Mouse (Mus musculus): ENCODE measurements around the gene Pef1. TPM values are rescaled to one million over a fixed set of nuclear protein-coding genes. Genes with fewer than 3 reads are reported as not detected.
A peak's percentile ranks its signal among the peaks of the same experiment; 100 is the strongest.

Gene Pef1
- total RNA-seq (2022) = 10 to 100 TPM; 60.4 to 74.7 (median 68.3) TPM

GRCm38 (mm10) chr4:130102111-130102651, at the start of gene Pef1:
TSS of gene Pef1 (plus strand) at chr4:130102558.
- no peak for DNase-seq (ENCODE audit: low spot score in 2 of 2)

GRCm38 (mm10) chr4:130053111-130053510, 49.2 kb upstream of the Pef1 start:
- no peak for DNase-seq (ENCODE audit: low spot score in 2 of 2)

GRCm38 (mm10) chr4:130054727-130055126, 47.6 kb upstream of the Pef1 start:
- no peak for DNase-seq (ENCODE audit: low spot score in 2 of 2)

- no peak for DNase-seq (ENCODE audit: low spot score in 2 of 2)
Observed at GRCm38 (mm10) chr4:130055160-130056010, 47.0 kb upstream of the Pef1 start.

- DNase-seq (ENCODE audit: low spot score in 2 of 2) = no peak
Observed at GRCm38 (mm10) chr4:130056011-130056322, 46.4 kb upstream of the Pef1 start.

- DNase-seq (ENCODE audit: low spot score in 2 of 2) = no peak
Observed at GRCm38 (mm10) chr4:130056471-130056870, 45.9 kb upstream of the Pef1 start.

GRCm38 (mm10) chr4:130060937-130061336, 41.4 kb upstream of the Pef1 start:
- DNase-seq (ENCODE audit: low spot score in 2 of 2) = no peak

- DNase-seq (ENCODE audit: low spot score in 2 of 2) = no peak
Observed at GRCm38 (mm10) chr4:130063191-130063590, 39.2 kb upstream of the Pef1 start.

- no peak for DNase-seq (ENCODE audit: low spot score in 2 of 2)
Observed at GRCm38 (mm10) chr4:130066816-130067215, 35.5 kb upstream of the Pef1 start.

- DNase-seq (ENCODE audit: low spot score in 2 of 2) = no peak
Observed at GRCm38 (mm10) chr4:130070523-130070922, 31.8 kb upstream of the Pef1 start.

- no peak for DNase-seq (ENCODE audit: low spot score in 2 of 2)
Observed at GRCm38 (mm10) chr4:130071758-130072157, 30.6 kb upstream of the Pef1 start.

GRCm38 (mm10) chr4:130073367-130073766, 29.0 kb upstream of the Pef1 start:
- DNase-seq (ENCODE audit: low spot score in 2 of 2) = no peak

- DNase-seq (ENCODE audit: low spot score in 2 of 2) = peak; percentile 33 to 46
Observed at GRCm38 (mm10) chr4:130074761-130075515, 27.4 kb upstream of the Pef1 start.

GRCm38 (mm10) chr4:130076856-130077255, 25.5 kb upstream of the Pef1 start:
- no peak for DNase-seq (ENCODE audit: low spot score in 2 of 2)

- no peak for DNase-seq (ENCODE audit: low spot score in 2 of 2)
Observed at GRCm38 (mm10) chr4:130078816-130079485, 23.4 kb upstream of the Pef1 start.

- no peak for DNase-seq (ENCODE audit: low spot score in 2 of 2)
Observed at GRCm38 (mm10) chr4:130079521-130079920, 22.8 kb upstream of the Pef1 start.

GRCm38 (mm10) chr4:130081345-130082190, 20.8 kb upstream of the Pef1 start:
- peak; percentile 67 to 70 for DNase-seq (ENCODE audit: low spot score in 2 of 2)

- no peak for DNase-seq (ENCODE audit: low spot score in 2 of 2)
Observed at GRCm38 (mm10) chr4:130082211-130082610, 20.1 kb upstream of the Pef1 start.

- no peak for DNase-seq (ENCODE audit: low spot score in 2 of 2)
Observed at GRCm38 (mm10) chr4:130084331-130084945, 17.9 kb upstream of the Pef1 start.

GRCm38 (mm10) chr4:130085246-130085820, 17.0 kb upstream of the Pef1 start:
- no peak for DNase-seq (ENCODE audit: low spot score in 2 of 2)

All from layer of hippocampus, adult 8-10 months (tissue).